Comparison of ENCODE assay signal across 9 mouse cellular contexts in genomic region chr1:180431833-180432232, GRCm38 (mm10). TPM values are rescaled to one million over a fixed set of nuclear protein-coding genes. Genes with fewer than 3 reads are reported as not detected.
DNase-seq lines count a peak whose midpoint lies in the region; ATAC-seq and TF ChIP-seq lines count a peak whose summit lies in the region.
"Had no signal": no experiment of that assay in that cellular context is flagged by ENCODE, and none has a peak within 500 bp of the region (broad histone marks: within the 10 kb centered on the region; RNA-seq: fewer than 3 reads in every experiment).

No protein-coding gene starts in this region.

- no peaks in the 10 kb centered on the region for H3K27me3 ChIP-seq in kidney, postnatal 0 days (ENCODE audit: insufficient read depth, low read length)
- H3K27me3 ChIP-seq: embryonic facial prominence, embryonic 12.5 days had no signal

- TF ChIP-seq CTCF in kidney, postnatal 0 days (IDR thresholded peaks at IDR 0.05; ENCODE audit: low read depth), result peak; percentile 20; the same call in 1 of the 2 replicates

- no peak overlapping the region for H3K27ac ChIP-seq in kidney, postnatal 0 days
- H3K27ac ChIP-seq: embryonic facial prominence, embryonic 12.5 days had no signal

- H3K36me3 ChIP-seq in kidney, postnatal 0 days (ENCODE audit: insufficient read depth, low read length), result no peaks in the 10 kb centered on the region
- H3K36me3 ChIP-seq: embryonic facial prominence, embryonic 12.5 days had no signal

- ATAC-seq in kidney, postnatal 0 days (replicated peaks; ENCODE audit: low FRiP score, low read depth), result no peak
- peak; percentile 75 for ATAC-seq in granulocyte monocyte progenitor cell, adult 5-6 weeks (replicated peaks; ENCODE audit: poor library complexity, severe bottlenecking)
- peak; percentile 83 for ATAC-seq in neutrophil, adult 5-6 weeks (ENCODE audit: extremely low read depth, insufficient number of reproducible peaks, low FRiP score, poor library complexity, severe bottlenecking)

- no peak overlapping the region for H3K9ac ChIP-seq in kidney, postnatal 0 days (ENCODE audit: low read depth, low read length)

- H3K4me1 ChIP-seq in kidney, postnatal 0 days (replicated peaks; ENCODE audit: insufficient read depth, low read length), result no peaks in the 10 kb centered on the region

- WGBS in kidney, postnatal 0 days, result 65% methylated on average over 12 of the region's 12 CpGs

- no peak overlapping the region for H3K4me3 ChIP-seq in kidney, postnatal 0 days (replicated peaks; ENCODE audit: low read depth, low read length)

- intact Hi-C loops in heart, postnatal 36 days (cut with DNase I), result loop anchor here (5.0 kb wide), 1 partner anchor 330 kb away; no protein-coding TSS in a partner anchor

- no peak overlapping the region for H3K4me2 ChIP-seq in kidney, postnatal 0 days (ENCODE audit: low read length)

- no peak for DNase-seq in kidney, postnatal 0 days (ENCODE audit: low spot score)
- no peak for DNase-seq in kidney, postnatal 10 days
- DNase-seq in CD4-positive helper T cell, adult 2 months (ENCODE audit: low read depth, low spot score), result peak; percentile 84
- DNase-seq in adrenal gland, adult 18-20 months (ENCODE audit: low spot score in 2 of 2), result no peak
- DNase-seq in heart, postnatal 36 days, result no peak
- DNase-seq in urinary bladder, postnatal 10 days (ENCODE audit: low spot score), result no peak

- no peaks in the 10 kb centered on the region for H3K9me3 ChIP-seq in kidney, postnatal 0 days (replicated peaks; ENCODE audit: low read length)
- H3K9me3 ChIP-seq: embryonic facial prominence, embryonic 12.5 days had no signal

RNA-seq across cellular contexts. Expression of gene Stum, which starts 51.5 kb away (rescaled TPM):
- polyA plus RNA-seq in kidney, postnatal 0 days (2015; fragmentation: Nextera tagmentation; extraction: Ambion mirVana), result 0.64 and 1.0 TPM in 2 replicates
- not detected in 2 replicates for total RNA-seq in granulocyte monocyte progenitor cell, adult 5-6 weeks (2014; fragmentation: Nextera tagmentation)
- not detected in 2 replicates for total RNA-seq in granulocyte monocyte progenitor cell, adult 5-6 weeks (2017)
- total RNA-seq in neutrophil, adult 5-6 weeks (2017), result 0.12 and 0.70 TPM in 2 replicates
- total RNA-seq in adrenal gland, adult 18-20 months (2021), result under 1 TPM; 0.33 to 0.86 TPM
- 1 to 10 TPM; 1.3 to 1.8 TPM for total RNA-seq in heart, postnatal 36 days (2021)
